Mouse (Mus musculus) kidney, embryonic 14.5 days (tissue): Measurements from ENCODE around the gene Rsph3a. TPM values are rescaled to one million over a fixed set of nuclear protein-coding genes. Genes with fewer than 3 reads are reported as not detected.
"Not testable (repeated sequence)": the region's sequence is repeated elsewhere in the genome, so short reads cannot be mapped to it uniquely, and the experiment has no call there.

Experiments
- ATAC-seq: fragments of 200-750 bp; cut with Nextera tagmentation; 2 replicates; pipeline ENCODE4 v1.8.0; 2017; ENCODE audit warnings: moderate number of reproducible peaks, mild to moderate bottlenecking, moderate TSS enrichment, moderate library complexity; ENCODE audit not compliant: low FRiP score, low TSS enrichment
- H3K27ac ChIP-seq: fragments of 300-500 bp; sonication (generic); 2 replicates; pipeline ENCODE4 v1.5.1; 2014; ENCODE audit warnings: low read depth, mild to moderate bottlenecking, low read length, moderate library complexity, mixed read lengths
- H3K27me3 ChIP-seq: fragments of 300-500 bp; sonication (generic); 2 replicates; pipeline ENCODE4 v1.6.1; 2014; ENCODE audit warnings: mild to moderate bottlenecking, low read length; ENCODE audit not compliant: control insufficient read depth, insufficient read depth
- H3K36me3 ChIP-seq: fragments of 300-500 bp; sonication (generic); 2 replicates; pipeline ENCODE4 v1.6.1; 2014; ENCODE audit warnings: low read length, mixed read lengths; ENCODE audit not compliant: control insufficient read depth, insufficient read depth
- H3K4me1 ChIP-seq: fragments of 300-500 bp; sonication (generic); 2 replicates; pipeline ENCODE4 v1.6.1; 2014; ENCODE audit warnings: low read length, mixed read lengths; ENCODE audit not compliant: control insufficient read depth, insufficient read depth
- H3K4me2 ChIP-seq: fragments of 300-500 bp; sonication (generic); replicated peaks from 2 replicates; pipeline ENCODE4 v1.6.1; 2014; ENCODE audit warnings: low read depth, mild to moderate bottlenecking, low read length
- H3K4me3 ChIP-seq: fragments of 300-500 bp; sonication (generic); 2 replicates; pipeline ENCODE4 v1.5.1; 2014; ENCODE audit warnings: mild to moderate bottlenecking, low read length
- H3K9ac ChIP-seq: fragments of 300-500 bp; sonication (generic); 2 replicates; pipeline ENCODE4 v1.6.1; 2014; ENCODE audit warnings: low read depth, mild to moderate bottlenecking, low read length, moderate library complexity
- H3K9me3 ChIP-seq: fragments of 300-500 bp; sonication (generic); 2 replicates; pipeline ENCODE4 v1.6.1; 2016; ENCODE audit warnings: low read length; ENCODE audit not compliant: control insufficient read depth
- WGBS: fragments of 180-500 bp; shearing (Covaris S2); extraction: QIAGEN DNeasy Blood & Tissue Kit; methylation state at CpG from one replicate; pipeline ENCODE4 v1.1.7; 2014; 5-methylcytosine and 5-hydroxymethylcytosine counted together
- polyA plus RNA-seq: library from polyadenylated mRNA; unstranded; fragments of >200 nt; fragmentation: Nextera tagmentation; extraction: Ambion mirVana; gene quantifications from 2 replicates; pipeline ENCODE4 v1.2.1, GENCODE M21; 2014

The Rsph3a gene
- polyA plus RNA-seq = 50.9 and 67.2 TPM in 2 replicates

GRCm38 (mm10) chr17:7945117-7946052, at the start of gene Rsph3a:
Gene Rsph3a (plus strand): TSS chr17:7945614.
- peak; percentile 98 for ATAC-seq
- Histone ChIP-seq H3K4me2 (peak within 1 kb of the TSS; percentile 46), H3K4me3 (peak within 1 kb of the TSS; percentile 50), H3K27ac (peak within 1 kb of the TSS; percentile 80), H3K9ac (peak within 1 kb of the TSS; percentile 68)
- not testable (repeated sequence) for H3K4me1 ChIP-seq, H3K9me3 ChIP-seq, H3K36me3 ChIP-seq, H3K27me3 ChIP-seq
- 3% methylated on average over 58 of the region's 58 CpGs for WGBS

DNA sequence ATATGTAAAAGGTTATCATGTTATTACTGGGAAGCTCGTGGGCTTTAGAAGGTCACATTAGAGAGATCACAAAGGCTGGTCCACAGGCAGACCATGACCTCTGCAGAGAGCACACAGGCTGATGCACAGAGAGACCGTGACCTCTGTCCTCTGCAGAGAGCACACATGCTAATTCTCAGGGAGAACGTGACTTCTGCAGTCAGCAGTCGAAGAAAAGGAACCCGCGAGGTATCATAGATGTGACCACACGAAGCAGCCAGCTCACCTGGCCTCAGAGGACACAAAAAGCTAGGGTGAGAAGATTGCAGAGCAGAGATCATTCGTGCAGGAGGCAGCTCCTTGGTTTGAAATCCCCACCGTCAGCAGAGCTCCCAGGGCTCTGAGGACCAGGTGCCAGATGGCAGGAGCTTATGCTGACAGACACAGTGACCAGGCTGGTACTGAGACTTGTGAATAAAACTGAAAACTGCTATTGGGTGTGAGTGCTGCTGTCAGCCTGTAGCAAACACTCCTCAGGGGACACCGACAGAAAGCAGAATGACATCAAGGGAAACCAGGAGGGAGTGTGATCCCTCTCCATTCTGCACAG, 49.3 kb upstream of the Rsph3a start:
- Histone ChIP-seq H3K27ac (no peak overlapping the region), H3K4me3 (no peak overlapping the region), H3K27me3 (no peaks in the 10 kb centered on the region), H3K36me3 (no peaks in the 10 kb centered on the region), H3K9me3 (no peaks in the 10 kb centered on the region), H3K9ac (no peak overlapping the region), H3K4me1 (no peaks in the 10 kb centered on the region), H3K4me2 (no peak overlapping the region)
- 69% methylated on average over 10 of the region's 10 CpGs for WGBS
- ATAC-seq = no peak

DNA sequence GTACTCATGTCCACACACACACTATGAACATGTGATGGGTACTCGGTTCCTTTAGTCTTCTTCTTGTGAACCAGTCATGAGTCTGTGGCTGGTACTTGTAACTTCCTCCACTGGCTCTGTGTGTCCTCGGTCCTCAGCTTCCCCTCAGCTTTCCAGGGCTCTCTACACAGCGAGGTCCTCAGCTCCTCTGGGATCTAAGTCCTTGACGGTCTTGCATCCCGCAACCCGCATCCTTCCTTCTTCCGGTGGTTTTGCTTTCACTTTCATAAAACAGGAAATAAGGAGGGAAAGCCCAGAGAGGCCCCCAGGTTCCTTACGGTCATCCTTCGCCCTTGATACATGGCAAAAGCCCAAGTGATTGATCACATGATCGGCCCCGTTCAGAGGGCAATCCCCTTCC, 48.3 kb upstream of the Rsph3a start:
- H3K4me1 ChIP-seq = no peaks in the 10 kb centered on the region
- 0 out of 2 replicates have a peak overlapping the region, but pooled peaks have one; percentile 4 for H3K4me2 ChIP-seq
- no peaks in the 10 kb centered on the region for H3K36me3 ChIP-seq
- 67% methylated on average over 11 of the region's 11 CpGs for WGBS
- H3K9me3 ChIP-seq = no peaks in the 10 kb centered on the region
- no peak overlapping the region for H3K27ac ChIP-seq
- ATAC-seq = no peak
- no peaks in the 10 kb centered on the region for H3K27me3 ChIP-seq
- no peak overlapping the region for H3K9ac ChIP-seq
- no peak overlapping the region for H3K4me3 ChIP-seq

- H3K27ac ChIP-seq = no peak overlapping the region
- no peak overlapping the region for H3K9ac ChIP-seq
- H3K4me2 ChIP-seq = no peak overlapping the region
- no peaks in the 10 kb centered on the region for H3K9me3 ChIP-seq
- no peak overlapping the region for H3K4me3 ChIP-seq
- H3K4me1 ChIP-seq = no peaks in the 10 kb centered on the region
- ATAC-seq = no peak
- H3K36me3 ChIP-seq = no peaks in the 10 kb centered on the region
- WGBS = 81% methylated on average over 4 of the region's 4 CpGs
- no peaks in the 10 kb centered on the region for H3K27me3 ChIP-seq
Observed at GRCm38 (mm10) chr17:7897756-7898155, 47.7 kb upstream of the Rsph3a start.

DNA sequence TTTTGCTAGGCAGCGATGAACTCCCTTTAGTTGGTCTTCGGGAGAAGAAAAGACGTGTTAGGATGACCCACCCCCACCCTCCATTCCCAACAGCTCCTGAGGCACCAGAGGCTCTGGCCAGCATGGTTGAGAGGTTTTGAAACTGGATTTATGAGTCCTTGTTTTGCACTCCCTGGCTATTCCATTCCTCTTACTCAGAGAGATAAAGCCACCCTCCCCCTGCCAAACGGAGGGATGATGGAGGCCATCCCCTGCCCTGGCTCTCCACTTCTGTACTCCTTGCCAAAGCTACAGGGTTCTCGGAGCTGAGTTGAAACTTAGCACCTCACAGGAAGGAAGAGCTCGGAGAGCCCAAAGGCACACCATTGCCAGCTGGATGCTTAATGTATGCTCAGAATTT, 46.2 kb upstream of the Rsph3a start:
- H3K9me3 ChIP-seq = no peaks in the 10 kb centered on the region
- H3K36me3 ChIP-seq = no peaks in the 10 kb centered on the region
- H3K9ac ChIP-seq = no peak overlapping the region
- no peaks in the 10 kb centered on the region for H3K4me1 ChIP-seq
- no peak overlapping the region for H3K4me3 ChIP-seq
- no peak for ATAC-seq
- H3K27me3 ChIP-seq = no peaks in the 10 kb centered on the region
- H3K4me2 ChIP-seq = no peak overlapping the region
- H3K27ac ChIP-seq = no peak overlapping the region
- WGBS = 19% methylated on average over 6 of the region's 6 CpGs

- no peak overlapping the region for H3K4me2 ChIP-seq
- H3K9me3 ChIP-seq = no peaks in the 10 kb centered on the region
- H3K27me3 ChIP-seq = no peaks in the 10 kb centered on the region
- no peak overlapping the region for H3K9ac ChIP-seq
- no peaks in the 10 kb centered on the region for H3K4me1 ChIP-seq
- WGBS = 78% methylated on average over 4 of the region's 4 CpGs
- H3K4me3 ChIP-seq = no peak overlapping the region
- H3K27ac ChIP-seq = no peak overlapping the region
- no peaks in the 10 kb centered on the region for H3K36me3 ChIP-seq
- ATAC-seq = no peak
Observed at GRCm38 (mm10) chr17:7899961-7900360, 45.5 kb upstream of the Rsph3a start.

DNA sequence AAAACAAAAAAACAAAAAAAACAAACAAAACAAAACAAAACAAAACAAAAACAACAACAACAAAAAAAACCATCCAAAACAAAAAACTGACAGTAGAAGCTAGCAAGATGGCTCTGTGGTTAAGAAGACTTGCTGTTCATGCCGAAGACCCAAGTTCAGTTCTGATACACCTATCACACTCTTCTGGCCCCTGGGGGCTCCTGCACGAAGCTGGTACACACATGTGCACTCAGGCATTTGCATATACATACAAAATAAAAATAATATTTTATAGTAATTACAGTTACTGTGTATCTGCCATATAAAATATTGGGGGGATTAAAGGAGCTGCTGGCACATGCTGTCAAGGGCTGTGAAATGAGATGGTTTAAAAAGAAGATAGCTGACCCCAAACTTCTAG, 43.9 kb upstream of the Rsph3a start:
- ATAC-seq = no peak
- H3K36me3 ChIP-seq = no peaks in the 10 kb centered on the region
- 82% methylated on average over 2 of the region's 2 CpGs for WGBS

DNA sequence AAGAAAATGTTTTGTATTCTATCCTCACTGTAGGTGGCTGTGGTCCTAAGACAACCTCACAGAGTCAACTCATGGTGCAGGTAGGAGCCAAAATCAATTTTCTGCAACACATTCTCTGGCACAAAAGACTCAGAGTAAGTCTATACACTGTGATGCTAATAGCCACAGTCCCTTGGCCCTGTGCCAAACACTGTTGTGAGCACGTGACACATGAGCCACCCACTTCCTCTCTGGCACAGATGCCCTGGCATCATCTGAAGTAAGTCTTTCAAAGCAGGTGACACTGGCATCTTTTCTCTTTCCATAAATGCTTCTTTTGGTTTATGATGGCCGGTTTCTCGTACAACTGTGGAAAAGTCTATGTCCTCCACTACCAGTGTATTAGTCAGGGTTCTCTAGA, 43.1 kb upstream of the Rsph3a start:
- no peaks in the 10 kb centered on the region for H3K9me3 ChIP-seq
- no peak overlapping the region for H3K27ac ChIP-seq
- H3K4me2 ChIP-seq = no peak overlapping the region
- no peak overlapping the region for H3K9ac ChIP-seq
- H3K27me3 ChIP-seq = no peaks in the 10 kb centered on the region
- no peaks in the 10 kb centered on the region for H3K4me1 ChIP-seq
- no peak overlapping the region for H3K4me3 ChIP-seq
- WGBS = 81% methylated on average over 3 of the region's 3 CpGs
- ATAC-seq = no peak
- H3K36me3 ChIP-seq = no peaks in the 10 kb centered on the region

More for the DNA sequence above, 43.9 kb upstream of the Rsph3a start:
- Histone ChIP-seq H3K27ac (no peak overlapping the region), H3K27me3 (no peaks in the 10 kb centered on the region), H3K9ac (no peak overlapping the region), H3K4me2 (no peak overlapping the region), H3K4me1 (no peaks in the 10 kb centered on the region), H3K4me3 (no peak overlapping the region), H3K9me3 (no peaks in the 10 kb centered on the region)

DNA sequence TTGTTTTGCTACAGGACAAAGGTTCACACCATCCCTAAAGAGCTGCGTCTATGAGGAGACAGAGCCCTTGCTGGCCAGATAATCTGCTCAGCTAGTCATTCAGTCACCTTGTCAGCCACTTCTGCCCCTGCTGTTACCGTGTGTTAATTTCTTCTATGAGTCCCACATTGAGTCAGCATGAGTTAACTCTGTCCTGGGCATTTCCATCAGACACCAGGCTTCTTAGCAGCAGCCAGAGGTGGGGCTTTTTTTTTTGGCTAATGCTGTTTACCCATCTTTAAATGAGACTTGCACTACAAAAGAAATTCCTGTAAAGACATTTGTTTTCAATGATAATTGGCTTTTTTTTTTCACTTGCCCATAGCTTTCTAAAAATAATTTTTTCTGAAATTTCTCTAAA, 40.4 kb upstream of the Rsph3a start:
- 50% methylated on average over 2 of the region's 2 CpGs for WGBS
- no peak overlapping the region for H3K4me2 ChIP-seq
- no peaks in the 10 kb centered on the region for H3K9me3 ChIP-seq
- H3K36me3 ChIP-seq = no peaks in the 10 kb centered on the region
- no peak overlapping the region for H3K9ac ChIP-seq
- H3K4me3 ChIP-seq = no peak overlapping the region
- H3K27me3 ChIP-seq = no peaks in the 10 kb centered on the region
- no peaks in the 10 kb centered on the region for H3K4me1 ChIP-seq
- no peak overlapping the region for H3K27ac ChIP-seq
- ATAC-seq = no peak
